Mouse (Mus musculus): ENCODE data around the gene Rab11fip4. TPM values are rescaled to one million over a fixed set of nuclear protein-coding genes. Genes with fewer than 3 reads are reported as not detected.

Rab11fip4 gene
- total RNA-seq, 2 experiments from 2014 or later = 2.4 to 2.7 TPM

DNA sequence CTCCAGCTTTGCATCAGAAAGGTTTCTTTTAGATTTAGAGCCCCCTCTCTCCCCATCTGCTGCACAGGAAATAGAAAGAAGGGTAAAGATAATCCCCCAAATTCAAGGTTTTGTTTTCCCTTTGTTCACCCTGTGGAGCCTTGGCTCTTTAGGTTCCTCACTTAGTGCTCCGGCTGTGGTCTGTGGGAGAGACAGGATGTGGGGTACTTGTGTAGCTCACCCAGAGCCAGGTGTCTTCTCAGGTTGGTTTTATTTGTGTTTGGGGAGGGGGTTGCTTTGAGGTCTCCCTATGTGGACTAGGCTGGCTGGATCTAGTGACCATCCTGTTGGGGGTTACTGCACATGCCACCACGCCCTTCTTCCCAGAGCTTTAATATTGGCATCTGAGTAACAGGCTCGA is 23.9 kb downstream of the Rab11fip4 start:
- DNase-seq = no peak

DNA sequence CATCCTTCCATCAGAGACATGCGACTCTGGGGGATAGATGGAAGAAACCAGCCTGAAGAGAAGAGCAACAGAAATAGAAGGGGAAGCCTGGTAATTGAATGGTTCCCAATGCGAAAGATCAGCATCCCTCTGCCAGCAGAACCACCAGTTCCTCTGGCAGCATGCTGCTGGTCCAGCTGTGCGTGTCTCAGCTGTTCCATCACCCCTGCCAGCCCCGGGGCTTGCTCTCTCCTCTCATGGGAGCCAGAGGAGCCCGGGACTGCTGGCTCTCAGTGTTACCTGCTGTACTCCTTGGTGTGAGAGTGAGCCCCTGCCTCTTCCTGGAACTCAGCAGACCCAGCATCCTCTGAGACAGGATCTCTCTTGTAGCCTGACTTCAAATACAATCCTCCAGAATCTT is 24.9 kb downstream of the Rab11fip4 start:
- DNase-seq = no peak

DNA sequence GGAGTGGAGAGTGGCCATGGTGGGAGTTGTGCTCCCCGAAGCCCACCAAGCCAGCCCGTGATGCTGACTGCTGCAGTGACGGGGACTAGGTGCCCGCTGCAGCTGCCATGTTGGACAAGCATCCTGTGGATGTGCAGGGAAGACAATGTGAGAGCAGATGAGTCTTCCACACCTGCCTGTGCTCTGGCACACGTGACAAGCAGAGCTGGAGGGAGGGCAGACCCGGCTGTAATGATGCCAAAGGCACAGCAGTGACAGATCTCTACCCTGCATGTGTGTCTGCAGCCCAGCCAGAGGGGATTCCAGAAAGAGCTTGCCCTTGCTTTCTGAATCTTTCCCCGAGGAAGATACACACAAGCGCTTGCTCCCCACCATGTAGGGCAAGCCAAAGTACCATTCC is 27.0 kb downstream of the Rab11fip4 start:
- DNase-seq = no peak

DNA sequence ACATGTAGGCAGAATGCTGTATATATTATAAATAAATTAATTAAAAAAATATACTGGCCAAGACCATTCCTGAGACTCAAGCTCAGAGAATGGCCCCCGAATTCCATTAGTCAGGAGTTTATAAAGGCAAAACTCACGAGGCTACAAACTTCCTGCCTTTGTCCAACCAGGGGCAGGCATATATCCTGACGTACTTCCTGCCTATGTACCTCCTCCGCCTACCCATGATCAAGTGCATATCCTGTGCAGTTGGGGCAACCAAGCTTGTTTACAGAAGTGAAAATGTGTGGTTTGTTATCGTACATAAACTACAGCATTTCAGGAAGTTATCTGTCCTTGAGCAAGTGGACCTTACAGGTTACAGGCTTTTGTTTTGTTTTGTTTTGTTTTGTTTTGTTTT is 32.0 kb downstream of the Rab11fip4 start:
- DNase-seq = no peak

DNA sequence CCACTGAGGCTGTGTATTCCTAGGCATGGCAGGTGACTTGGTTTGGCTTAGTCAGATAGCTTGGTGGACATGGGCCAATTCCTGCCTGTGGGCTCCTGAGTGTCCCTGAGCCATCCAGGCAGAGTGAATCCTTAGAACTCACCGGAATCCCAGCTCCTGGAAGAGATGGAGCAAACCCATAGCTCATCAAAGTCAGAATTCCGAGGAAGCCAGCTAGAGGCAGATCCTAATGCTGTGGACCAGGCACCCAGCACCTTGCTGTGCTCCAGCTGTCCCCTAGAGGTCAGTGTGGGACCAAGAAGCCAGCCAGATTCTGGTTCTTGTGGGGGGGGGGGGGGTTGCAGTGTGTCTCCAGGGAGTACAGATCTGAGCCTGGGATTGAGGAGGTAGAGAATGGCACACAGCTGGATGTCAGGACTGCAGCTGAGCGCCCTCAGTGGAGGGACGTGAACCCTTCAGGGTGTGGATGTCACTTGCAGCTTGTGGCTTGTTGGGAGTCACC is 33.8 kb downstream of the Rab11fip4 start:
- peak; percentile 73 to 80 for DNase-seq

DNA sequence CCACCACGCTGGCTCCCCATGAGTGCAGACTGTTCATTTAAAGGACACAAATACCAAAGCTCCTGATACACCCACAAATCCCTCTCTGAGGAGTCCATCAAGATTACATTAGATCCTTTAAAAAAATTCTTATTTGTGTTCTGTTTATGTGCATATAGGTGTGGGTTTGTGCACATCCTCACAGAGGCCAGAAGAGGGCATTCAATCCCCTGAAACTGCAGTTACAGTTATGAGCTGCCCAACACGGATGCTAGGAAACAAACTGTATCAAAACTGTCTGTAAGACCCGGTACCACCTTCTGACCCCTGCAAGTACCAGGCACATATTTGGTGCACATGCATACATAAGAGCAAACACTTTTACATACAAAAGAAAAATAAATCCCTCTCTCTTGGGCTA is 37.7 kb downstream of the Rab11fip4 start:
- no peak for DNase-seq

DNA sequence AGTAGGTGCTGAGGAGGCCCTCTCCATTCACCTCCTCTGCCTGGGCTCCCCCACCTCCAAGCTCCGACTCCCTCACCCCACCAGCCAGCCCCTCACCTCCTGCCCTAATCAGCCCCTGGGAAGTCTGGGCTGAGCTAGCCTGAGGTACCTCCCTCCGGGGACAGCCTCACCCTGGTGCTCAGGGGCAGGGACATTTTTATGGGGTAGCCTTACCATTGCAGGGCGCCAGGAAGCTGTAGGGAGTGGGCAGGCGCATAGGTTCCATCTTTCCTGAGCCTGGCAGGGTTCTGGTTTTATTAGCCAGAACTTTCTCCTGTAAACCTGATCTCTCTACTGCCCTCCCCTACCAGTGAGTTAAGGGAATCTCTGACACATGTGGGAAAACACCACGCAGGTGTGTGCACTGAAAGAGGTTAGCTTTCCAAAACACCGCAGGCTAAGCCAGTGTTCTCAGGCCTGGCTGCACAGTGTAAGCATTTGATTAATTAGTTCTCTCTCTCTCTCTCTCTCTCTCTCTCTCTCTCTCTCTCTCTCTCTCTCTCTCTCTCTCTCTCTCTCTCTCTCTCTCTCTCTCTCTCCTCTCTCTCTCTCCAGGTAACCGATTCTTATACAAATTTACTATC is 38.9 kb downstream of the Rab11fip4 start:
- no peak for DNase-seq

DNA sequence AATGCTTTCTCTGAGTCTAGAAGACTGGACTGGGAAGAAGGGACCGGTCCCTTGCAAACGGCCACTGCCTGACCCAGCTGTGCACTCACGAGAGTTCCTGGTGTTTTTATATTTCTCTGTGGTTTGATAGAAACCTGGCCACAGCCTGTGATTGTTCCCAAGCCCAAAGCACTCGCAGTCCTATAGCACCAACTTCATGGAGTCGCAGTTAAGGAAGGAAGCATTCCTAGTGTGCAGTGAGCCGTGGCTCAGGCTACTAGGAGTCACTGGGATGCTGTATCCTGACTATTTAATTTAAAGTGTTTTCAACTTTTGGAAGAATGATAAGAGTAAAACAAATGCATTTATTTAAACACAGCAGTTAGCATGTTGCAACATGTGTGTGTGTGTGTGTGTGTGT is 39.5 kb downstream of the Rab11fip4 start:
- DNase-seq = no peak

DNA sequence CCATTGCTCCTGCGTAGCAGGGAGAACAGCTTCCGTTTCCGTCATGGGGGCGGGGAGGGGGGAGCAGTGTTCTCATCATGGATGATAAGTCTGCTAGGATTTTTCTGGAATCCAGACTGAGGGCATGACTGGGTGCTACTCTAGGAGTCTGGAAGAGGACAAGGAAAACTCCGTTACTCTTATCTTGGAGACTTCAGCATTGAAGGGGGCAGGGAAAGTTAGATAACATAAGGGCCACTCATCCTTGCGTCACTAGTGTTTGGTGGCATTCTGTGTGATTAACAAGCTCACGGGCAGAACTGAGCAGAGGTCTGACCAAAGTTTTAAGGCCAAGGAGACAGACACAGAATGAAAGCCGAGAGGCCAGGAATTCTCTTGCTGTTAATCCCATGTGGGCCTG is 42.4 kb downstream of the Rab11fip4 start:
- peak; percentile 20 to 38 for DNase-seq

DNA sequence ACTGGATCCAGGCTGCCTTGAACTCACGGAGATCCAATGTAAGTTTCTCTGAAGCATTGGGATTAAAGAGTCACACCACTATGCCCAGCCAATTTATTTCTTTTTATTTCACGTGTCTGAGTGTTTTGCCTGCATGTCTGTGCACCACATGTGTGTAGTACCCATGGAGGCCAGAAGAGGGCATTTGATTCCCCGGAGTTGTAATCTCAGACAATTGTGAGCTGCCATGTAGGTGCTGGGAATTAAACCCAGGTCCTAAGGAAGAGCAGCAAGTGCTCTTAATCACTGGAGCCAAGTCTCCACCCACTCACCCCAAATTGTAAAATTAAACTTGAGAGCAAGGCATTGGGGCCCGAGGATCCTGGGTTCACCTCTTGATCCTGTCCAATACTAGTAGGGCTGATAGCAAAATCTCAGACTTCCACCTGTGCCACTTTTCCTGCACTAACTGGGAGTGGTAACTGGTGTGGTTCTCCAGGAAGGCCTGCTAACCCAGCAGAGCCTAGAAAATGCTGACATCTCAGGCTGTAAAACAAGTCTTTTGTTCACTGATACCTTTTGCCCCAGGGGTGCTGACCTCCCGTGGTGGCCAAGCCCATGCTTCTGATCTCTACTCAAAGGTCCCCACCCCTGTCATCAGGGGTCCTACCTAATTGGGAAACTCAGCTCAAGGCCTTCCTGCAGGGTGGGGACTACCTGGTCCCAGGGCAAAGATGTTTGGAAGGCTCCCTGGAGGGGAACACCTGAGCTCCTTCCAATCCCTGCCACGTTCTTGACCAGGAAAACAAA is 44.8 kb downstream of the Rab11fip4 start:
- DNase-seq = no peak

DNA sequence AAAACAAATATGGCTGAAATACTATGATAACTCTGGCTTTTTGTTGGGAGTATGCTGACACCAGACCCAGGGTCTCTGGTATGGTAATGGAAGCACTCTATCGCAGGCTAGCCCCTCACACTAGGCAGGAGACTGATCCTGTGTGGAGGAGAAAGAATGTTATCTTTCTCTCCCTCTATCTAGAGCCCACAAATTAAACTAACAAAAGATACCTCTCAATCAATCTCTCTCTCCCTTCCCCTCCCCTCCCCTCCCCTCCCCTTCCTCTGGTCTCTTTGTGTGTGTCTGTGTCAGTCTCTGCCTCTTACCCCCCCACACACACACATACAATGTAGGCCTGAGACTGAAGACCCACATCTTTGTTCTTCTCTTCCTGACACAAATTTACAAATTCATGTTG is 45.5 kb downstream of the Rab11fip4 start:
- no peak for DNase-seq

DNA sequence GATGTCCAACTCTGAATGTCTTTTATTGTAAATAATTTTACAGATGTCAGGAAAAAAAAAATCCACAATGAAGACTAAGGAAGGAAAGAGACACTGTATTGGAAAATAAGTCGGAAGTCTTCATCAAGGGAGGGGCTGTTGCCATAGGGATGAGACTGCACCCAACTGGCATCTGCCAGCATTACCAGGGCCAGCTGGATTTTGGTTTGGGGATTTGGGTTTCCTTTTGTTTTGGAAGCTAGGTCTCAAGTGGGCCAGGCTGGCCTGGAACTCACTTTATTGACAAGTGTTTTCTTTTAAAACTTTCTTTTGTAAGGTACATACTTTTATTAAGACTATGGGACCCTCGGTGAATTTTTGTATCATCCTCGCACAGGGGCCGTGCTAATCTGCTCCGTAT is 47.7 kb downstream of the Rab11fip4 start:
- DNase-seq = no peak

DNA sequence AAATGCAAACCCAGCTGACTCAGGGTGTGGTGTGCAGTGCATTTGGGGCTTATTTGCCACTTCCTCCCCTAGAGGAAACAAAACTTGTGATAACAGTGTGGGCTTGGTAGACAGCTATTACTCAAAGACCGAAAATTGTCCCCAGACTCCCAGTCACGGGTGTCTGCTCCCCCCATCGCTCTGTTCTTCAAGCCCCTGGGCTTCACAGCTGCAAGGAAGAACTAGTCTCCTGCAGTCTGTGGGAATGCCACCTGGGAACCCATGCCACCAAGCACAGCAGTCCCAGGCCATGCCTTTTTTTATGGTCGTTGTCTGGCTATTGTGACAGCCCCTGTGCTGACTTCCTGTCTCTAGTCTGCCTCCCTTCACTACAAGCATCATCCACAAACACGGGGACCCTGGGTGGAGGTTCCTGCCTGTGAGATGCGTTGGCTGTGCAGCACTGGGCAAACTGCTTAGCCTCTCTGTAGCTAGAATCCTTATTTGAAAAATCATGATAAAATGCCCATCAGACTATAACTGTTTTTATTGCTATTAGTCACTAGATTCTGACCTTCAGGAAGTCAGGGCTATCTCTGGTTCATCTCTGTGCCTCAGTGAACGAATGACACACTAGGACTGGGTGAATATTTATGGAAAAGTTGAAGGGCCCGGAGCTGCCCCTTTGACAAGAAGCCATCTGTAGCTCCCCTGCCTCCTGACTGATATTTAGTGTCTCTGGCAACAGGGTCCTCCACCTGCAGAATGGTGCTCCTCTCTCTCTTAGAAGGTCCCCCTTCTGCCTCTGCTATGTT is 50.1 kb downstream of the Rab11fip4 start:
- no peak for DNase-seq

DNA sequence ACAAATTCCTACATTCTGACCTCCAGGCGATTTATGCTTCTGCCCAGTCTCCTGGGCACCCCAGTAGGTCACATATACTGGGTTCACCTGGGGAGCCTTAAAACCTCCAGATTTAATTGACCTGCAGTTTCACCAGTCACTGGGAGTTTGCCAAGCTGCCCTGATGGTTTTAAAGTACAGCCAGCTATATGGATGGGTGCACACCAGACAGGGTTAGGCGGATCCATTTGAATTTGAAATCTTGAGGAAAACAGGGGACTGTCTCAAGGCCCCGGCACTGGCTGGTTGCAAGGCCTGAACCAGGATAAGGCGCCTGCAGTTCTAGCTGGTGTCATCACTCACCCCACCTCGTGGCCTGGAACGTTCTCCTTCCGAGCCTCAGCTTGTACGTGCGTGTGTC is 52.7 kb downstream of the Rab11fip4 start:
- no peak for DNase-seq

DNA sequence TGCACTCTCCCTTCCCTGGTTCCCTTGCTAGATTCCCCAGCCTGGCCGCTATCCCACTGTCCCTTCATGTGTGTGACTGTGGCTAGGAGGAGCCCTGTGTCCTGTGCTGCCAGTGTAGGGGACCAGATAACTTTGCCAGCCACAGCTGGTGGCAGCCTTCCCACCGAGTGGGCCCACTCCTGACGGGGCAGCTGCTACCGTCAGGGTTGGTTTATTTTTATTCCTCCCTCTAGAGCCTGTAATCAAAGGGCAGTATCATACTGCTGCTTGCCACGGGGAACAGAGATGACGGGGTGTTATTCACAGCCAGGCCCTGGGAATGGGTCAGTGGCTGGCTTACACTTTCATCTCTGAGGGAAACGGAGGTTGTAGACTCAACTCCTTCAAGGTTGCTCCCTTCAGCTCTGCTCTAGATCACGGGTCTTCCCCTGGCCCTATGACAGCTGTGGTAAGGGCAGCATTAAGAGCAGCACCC is 53.7 kb downstream of the Rab11fip4 start:
- DNase-seq = no peak

DNA sequence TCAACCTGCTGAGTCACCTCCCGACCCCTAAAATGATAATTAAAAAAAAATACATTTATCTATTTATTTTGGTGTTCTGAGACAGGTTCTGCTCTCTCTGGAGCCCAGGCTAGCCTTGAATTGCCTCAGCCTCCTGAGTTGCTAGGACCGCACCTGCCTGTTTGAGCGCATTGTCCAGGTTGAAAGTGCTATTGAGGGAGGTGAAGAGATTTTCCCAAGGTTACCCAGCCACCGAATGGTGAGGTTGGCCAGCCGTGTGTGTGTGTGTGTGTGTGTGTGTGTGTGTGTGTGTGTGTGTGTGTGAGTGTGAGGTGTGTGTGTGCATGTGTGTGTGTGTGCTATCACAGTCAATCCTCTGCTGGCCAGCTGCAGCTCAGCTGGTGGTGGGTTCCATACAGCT is 55.0 kb downstream of the Rab11fip4 start:
- no peak for DNase-seq

DNA sequence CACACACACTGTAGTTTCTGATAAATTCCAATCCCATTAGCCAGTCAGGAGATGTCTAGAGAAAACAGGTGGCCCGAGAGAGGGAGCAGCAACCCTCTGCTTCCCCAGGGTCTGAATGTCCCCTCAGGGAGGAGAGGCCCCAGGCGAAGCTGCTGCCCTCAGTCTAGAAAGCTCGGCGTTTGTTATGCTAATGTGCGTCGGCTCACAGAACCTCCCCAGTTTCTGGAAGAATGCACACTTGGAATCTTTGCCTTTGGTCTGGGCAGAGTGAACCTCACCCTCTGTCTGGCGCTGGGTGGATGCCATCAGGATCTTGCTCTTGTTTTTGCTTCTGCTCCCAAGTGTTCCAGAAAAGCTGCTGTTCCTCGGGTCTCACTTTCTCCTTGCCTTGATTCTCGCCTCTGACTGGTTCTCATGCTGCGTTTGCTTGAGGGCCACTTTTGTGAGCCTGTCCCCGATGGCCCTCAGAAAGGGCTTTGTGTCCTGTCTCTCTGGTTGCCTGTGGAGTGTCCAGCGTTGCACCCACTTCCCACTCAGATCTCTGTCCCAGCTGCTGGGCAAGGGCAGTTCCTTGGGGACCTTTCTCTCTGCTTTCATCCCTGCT is 55.6 kb downstream of the Rab11fip4 start:
- no peak for DNase-seq

DNA sequence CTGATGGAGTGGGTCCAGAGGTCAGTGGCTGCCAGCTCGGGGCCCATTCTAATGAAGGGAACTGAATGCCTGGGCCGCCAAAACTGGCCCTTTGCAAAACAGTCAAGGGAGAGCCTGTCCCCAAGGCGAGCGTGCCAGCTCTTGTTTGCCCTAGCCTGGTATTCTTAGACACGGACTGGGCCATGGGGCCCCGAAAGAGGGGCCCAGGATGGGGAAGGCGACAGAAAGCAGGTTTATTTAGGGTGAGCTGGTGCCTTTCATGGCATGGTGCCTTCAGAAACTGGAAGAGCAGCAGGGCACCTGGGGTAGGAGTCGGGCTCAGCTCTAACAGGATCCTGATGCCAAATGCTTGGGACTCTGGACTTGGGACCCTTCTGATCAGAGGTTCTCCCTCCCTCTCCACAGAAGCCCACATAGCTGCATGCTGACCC is 56.1 kb downstream of the Rab11fip4 start:
- peak in 1 of 2 experiments; percentile 56 for DNase-seq

DNA sequence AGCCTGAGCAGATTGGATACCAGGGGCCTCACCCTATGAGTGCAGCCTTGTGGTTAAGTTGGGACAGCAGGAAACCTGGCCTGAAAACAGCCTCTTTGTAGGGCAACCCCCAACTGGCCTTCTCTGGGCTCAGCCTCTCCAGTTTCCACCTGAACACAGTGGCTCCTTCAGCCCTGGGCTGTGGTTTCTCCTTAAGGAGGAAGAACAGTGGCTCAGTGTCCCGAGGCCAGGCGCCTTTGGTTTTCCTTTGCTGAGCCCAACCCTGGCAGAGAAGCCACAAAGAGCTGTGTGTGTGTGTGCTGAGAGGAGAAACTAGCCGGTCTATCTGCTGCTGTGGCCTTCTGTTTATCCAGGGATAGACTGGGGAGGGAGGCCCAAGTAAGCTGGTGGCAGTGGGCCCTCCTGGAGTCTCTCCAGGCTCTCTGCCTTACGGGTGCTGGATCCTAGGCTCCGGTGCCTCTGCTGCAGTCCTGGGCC is 59.4 kb downstream of the Rab11fip4 start:
- DNase-seq = no peak

DNA sequence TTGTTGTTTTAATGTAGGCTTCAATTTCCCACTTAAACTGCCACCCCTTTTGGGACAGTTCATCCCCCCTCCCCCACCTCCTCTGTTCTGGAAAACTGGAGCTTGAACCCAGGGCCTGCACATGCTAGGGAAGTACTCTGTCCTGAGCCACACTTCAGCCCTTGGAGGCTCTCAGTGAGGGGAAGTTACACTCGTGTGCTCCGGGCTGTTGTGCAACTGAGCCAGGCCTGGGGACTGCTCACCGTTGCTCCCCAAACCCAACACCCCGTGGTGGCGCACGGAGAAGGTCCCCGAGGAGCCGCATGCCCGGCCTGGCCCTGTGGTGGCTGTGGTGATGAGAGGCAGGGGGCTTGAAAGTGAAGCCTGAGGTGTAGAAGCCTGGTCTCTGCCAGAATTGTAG is 61.2 kb downstream of the Rab11fip4 start:
- DNase-seq = no peak

DNA sequence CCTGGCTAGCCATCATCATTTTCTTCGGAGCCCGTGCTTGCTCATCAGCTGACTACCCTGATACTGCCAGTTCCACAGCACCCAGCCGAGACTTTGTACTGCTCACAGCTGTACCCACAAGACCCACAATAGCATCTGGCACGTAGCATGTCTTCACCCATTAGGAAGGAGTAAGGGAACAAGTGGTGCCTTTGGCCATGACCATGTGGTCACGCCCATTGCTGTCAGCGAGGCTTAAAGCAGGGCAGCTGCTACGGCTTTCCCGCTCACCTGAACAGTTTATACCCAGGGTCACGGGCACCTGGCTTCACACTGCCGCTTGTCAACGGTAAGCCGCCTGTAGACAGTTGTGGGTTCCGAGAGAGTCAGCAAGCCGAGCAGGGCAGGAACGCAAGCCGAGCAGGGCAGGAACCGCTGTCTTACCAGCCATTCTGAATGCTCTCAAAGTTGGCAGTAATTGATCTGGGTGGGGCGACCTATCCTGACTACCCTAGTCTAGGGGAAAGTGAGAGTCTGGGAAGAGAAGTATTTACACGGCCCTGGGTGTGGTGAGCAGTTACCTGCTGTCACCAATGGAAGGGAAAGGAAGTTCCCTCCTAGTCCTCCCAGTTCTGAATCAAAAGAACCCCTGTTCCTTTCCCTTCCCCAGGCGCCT is 62.0 kb downstream of the Rab11fip4 start:
- DNase-seq = no peak

DNA sequence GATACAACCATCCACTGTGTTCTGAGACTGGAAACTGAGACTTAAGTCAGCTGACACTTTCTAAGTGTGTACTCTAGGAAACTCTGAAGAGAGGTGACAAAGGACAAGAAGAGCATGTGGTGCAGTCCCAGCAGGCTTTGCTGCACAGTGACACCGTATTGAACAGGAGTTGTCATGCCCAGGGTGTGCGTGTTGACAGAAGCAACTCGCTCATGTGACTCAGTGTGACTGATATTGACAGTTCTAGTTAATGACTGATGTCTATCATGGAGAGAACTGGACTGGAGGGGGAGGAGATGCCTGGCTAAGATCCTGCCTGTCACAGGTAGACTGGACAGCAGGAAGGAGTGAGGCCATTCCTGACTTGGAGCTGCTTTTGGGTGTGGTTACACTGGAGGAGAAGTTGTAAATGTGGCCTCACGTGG is 63.4 kb downstream of the Rab11fip4 start:
- DNase-seq = no peak
